Mouse (Mus musculus): ENCODE data around the gene Tmem170b. TPM values are rescaled to one million over a fixed set of nuclear protein-coding genes. Genes with fewer than 3 reads are reported as not detected.
A peak's percentile ranks its signal among the peaks of the same experiment; 100 is the strongest.

Tmem170b gene
- polyA plus RNA-seq (2012; rRNA removed) (1.2 and 1.5 TPM in 2 replicates), polyA plus RNA-seq (2014; fragmentation: Nextera tagmentation; extraction: Ambion mirVana) (5.6 and 6.0 TPM in 2 replicates)

DNA sequence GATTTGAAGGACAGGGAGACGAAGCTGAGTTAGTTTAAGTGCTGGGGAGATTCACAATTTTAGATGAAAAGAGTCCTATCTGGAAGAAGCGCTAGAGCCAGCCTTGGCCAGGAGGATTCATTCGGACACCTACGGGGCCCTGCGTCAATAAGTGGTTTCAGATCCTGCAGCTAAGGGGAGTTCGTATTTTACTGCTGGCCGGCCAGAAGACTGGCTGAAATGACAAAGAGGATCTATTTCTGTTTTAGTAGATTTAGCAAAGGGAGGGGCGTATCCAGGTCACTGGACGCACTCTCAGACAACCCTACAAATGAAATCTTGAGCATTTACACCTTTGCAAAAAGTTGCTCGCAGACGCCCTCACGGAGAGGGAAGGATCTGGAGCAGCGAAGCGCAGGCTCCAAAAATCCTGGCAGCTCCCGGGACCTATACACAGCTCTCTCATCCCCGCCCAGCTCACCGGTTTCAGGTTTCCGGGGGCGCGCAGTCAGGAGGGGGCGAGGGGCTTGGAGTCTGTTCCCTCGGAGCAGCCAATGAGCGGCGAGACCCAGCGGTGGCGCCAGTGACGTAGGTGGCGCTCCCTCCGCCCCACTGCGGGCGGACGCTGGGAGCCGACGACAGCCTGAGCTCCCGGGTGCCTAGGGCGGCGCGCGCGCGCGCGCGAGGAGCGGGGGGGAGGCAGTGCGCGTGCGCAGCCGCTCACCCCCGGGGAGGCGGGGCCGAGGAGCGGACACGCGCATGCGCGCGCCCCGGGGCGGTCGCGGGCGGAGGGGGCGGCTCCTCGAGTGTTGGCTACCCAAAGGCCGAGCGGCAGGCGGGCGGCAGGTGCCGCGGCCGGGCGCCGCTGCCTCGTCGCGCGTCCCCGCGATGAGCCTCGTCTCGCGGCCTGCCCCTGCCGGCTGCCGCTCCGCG is at the start of gene Tmem170b:
Gene Tmem170b (plus strand): TSS at position 809 of the 912 bp plus-strand sequence.
- peak within 1 kb of the TSS; percentile 81 to 99 for H3K4me3 ChIP-seq (ENCODE audit: insufficient read depth in 1 of 2, low read depth in 2 of 2, low read length in 2 of 2)
- TF ChIP-seq CTCF (IDR thresholded peaks at IDR 0.05; ENCODE audit: low read depth) (no peak), EP300 (IDR thresholded peaks at IDR 0.05; ENCODE audit: low read depth) (no peak)
- peak within 1 kb of the TSS; percentile 88 for H3K9ac ChIP-seq (replicated peaks)
- DNase-seq (ENCODE audit: low read depth in 3 of 3, low spot score in 3 of 3) (peak; percentile 86 to 87 (median 86)), ATAC-seq (ENCODE audit: insufficient read depth) (peak; percentile 95)
- H3K4me2 ChIP-seq (ENCODE audit: low read depth), result peak within 1 kb of the TSS; percentile 82
- no peaks in the 10 kb centered on the region for H3K9me3 ChIP-seq (ENCODE audit: control insufficient read depth, low read length)
- under 1% methylated on average over 49 of the region's 87 CpGs for WGBS (ENCODE audit: insufficient replicate concordance)
- H3K27ac ChIP-seq, result peak within 1 kb of the TSS; percentile 53
- peaks cover 10 to 13% of the 10 kb centered on the region in 2 experiments for H3K4me1 ChIP-seq (replicated peaks; ENCODE audit: control insufficient read depth in 2 of 2, insufficient read depth in 2 of 2, low read length in 1 of 2)
- H3K27me3 ChIP-seq (ENCODE audit: control insufficient read depth, insufficient read depth, low read length), result no peaks in the 10 kb centered on the region
- H3K36me3 ChIP-seq (replicated peaks; ENCODE audit: control insufficient read depth, insufficient read depth, low read depth), result no peaks in the 10 kb centered on the region

DNA sequence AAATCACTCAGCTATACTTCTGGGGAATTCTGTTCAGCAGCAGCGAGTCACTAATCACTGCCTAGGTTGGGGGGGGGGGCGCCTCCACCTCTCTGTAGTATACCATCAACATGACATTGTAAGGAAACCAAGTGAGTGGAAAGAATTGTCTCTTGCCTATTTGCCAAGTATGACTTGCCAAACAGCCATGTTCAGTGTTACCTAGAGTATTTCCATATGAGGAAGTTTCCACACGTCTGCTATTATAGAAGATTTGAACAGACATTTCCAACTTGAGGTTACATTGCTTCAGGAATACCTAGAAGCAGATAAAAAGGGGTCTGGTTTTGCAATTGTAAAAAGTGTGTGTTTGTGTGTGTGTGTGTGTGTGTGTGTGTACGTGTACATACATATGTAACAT is 44.7 kb upstream of the Tmem170b start:
- Histone ChIP-seq H3K9ac (replicated peaks) (no peak overlapping the region), H3K4me3 (ENCODE audit: insufficient read depth in 1 of 2, low read depth in 2 of 2, low read length in 2 of 2) (no peak overlapping the region), H3K27ac (no peak overlapping the region), H3K9me3 (ENCODE audit: control insufficient read depth, low read length) (no peaks in the 10 kb centered on the region), H3K27me3 (ENCODE audit: control insufficient read depth, insufficient read depth, low read length) (no peaks in the 10 kb centered on the region), H3K4me1 (replicated peaks; ENCODE audit: control insufficient read depth in 2 of 2, insufficient read depth in 2 of 2, low read length in 1 of 2) (no peaks in the 10 kb centered on the region), H3K36me3 (replicated peaks; ENCODE audit: control insufficient read depth, insufficient read depth, low read depth) (no peaks in the 10 kb centered on the region), H3K4me2 (ENCODE audit: low read depth) (no peak overlapping the region)
- no peak for ATAC-seq (ENCODE audit: insufficient read depth)
- DNase-seq (ENCODE audit: low read depth in 3 of 3, low spot score in 3 of 3), result no peak
- 62% methylated on average over 4 of the region's 4 CpGs for WGBS (ENCODE audit: insufficient replicate concordance)
- no peak for TF ChIP-seq EP300 (IDR thresholded peaks at IDR 0.05; ENCODE audit: low read depth)
- TF ChIP-seq CTCF (IDR thresholded peaks at IDR 0.05; ENCODE audit: low read depth), result no peak

- no peaks in the 10 kb centered on the region for H3K36me3 ChIP-seq (replicated peaks; ENCODE audit: control insufficient read depth, insufficient read depth, low read depth)
- no peak overlapping the region for H3K9ac ChIP-seq (replicated peaks)
- 60% methylated on average over 3 of the region's 3 CpGs for WGBS (ENCODE audit: insufficient replicate concordance)
- H3K4me3 ChIP-seq (ENCODE audit: insufficient read depth in 1 of 2, low read depth in 2 of 2, low read length in 2 of 2), result no peak overlapping the region
- ATAC-seq (ENCODE audit: insufficient read depth) (no peak), DNase-seq (ENCODE audit: low read depth in 3 of 3, low spot score in 3 of 3) (no peak)
- no peaks in the 10 kb centered on the region for H3K9me3 ChIP-seq (ENCODE audit: control insufficient read depth, low read length)
- H3K27me3 ChIP-seq (ENCODE audit: control insufficient read depth, insufficient read depth, low read length), result no peaks in the 10 kb centered on the region
- TF ChIP-seq CTCF (IDR thresholded peaks at IDR 0.05; ENCODE audit: low read depth) (no peak), EP300 (IDR thresholded peaks at IDR 0.05; ENCODE audit: low read depth) (no peak)
- H3K4me2 ChIP-seq (ENCODE audit: low read depth), result no peak overlapping the region
- no peaks in the 10 kb centered on the region for H3K4me1 ChIP-seq (replicated peaks; ENCODE audit: control insufficient read depth in 2 of 2, insufficient read depth in 2 of 2, low read length in 1 of 2)
- no peak overlapping the region for H3K27ac ChIP-seq
Observed at GRCm38 (mm10) chr13:41568421-41568820, 37.3 kb upstream of the Tmem170b start.

- Histone ChIP-seq H3K4me1 (replicated peaks; ENCODE audit: control insufficient read depth in 2 of 2, insufficient read depth in 2 of 2, low read length in 1 of 2) (no peaks in the 10 kb centered on the region), H3K4me2 (ENCODE audit: low read depth) (no peak overlapping the region), H3K36me3 (replicated peaks; ENCODE audit: control insufficient read depth, insufficient read depth, low read depth) (no peaks in the 10 kb centered on the region), H3K9ac (replicated peaks) (no peak overlapping the region), H3K9me3 (ENCODE audit: control insufficient read depth, low read length) (no peaks in the 10 kb centered on the region), H3K27me3 (ENCODE audit: control insufficient read depth, insufficient read depth, low read length) (no peaks in the 10 kb centered on the region), H3K4me3 (ENCODE audit: insufficient read depth in 1 of 2, low read depth in 2 of 2, low read length in 2 of 2) (no peak overlapping the region), H3K27ac (no peak overlapping the region)
- ATAC-seq (ENCODE audit: insufficient read depth), result no peak
- WGBS (ENCODE audit: insufficient replicate concordance), result 71% methylated on average over 8 of the region's 8 CpGs
- TF ChIP-seq CTCF (IDR thresholded peaks at IDR 0.05; ENCODE audit: low read depth), result no peak
- TF ChIP-seq EP300 (IDR thresholded peaks at IDR 0.05; ENCODE audit: low read depth), result no peak
- DNase-seq (ENCODE audit: low read depth in 3 of 3, low spot score in 3 of 3), result no peak
Observed at GRCm38 (mm10) chr13:41568926-41569325, 36.8 kb upstream of the Tmem170b start.

DNA sequence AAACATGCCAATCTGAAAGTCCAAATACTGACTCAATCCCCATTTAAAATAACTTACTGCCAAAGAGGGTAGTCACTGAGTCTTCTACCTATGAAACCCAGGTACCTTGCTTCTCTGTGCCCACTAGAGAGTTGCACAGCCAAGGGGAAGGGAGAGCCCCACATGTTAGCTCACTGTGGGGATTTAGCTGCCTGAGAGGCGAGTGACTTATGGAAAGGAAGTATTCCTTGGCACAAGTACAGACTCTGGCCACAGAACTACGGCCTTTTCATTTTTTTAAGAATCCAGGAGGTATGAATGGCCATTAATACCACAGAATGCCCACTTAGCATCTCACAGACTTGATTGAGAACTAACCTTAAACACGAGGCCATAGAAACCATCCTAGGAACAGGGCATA is 35.9 kb upstream of the Tmem170b start:
- no peak overlapping the region for H3K4me2 ChIP-seq (ENCODE audit: low read depth)
- 45% methylated on average over 3 of the region's 3 CpGs for WGBS (ENCODE audit: insufficient replicate concordance)
- no peak for DNase-seq (ENCODE audit: low read depth in 3 of 3, low spot score in 3 of 3)
- no peaks in the 10 kb centered on the region for H3K36me3 ChIP-seq (replicated peaks; ENCODE audit: control insufficient read depth, insufficient read depth, low read depth)
- no peak overlapping the region for H3K27ac ChIP-seq
- no peak overlapping the region for H3K9ac ChIP-seq (replicated peaks)
- ATAC-seq (ENCODE audit: insufficient read depth), result no peak
- no peaks in the 10 kb centered on the region for H3K27me3 ChIP-seq (ENCODE audit: control insufficient read depth, insufficient read depth, low read length)
- H3K9me3 ChIP-seq (ENCODE audit: control insufficient read depth, low read length), result no peaks in the 10 kb centered on the region
- TF ChIP-seq CTCF (IDR thresholded peaks at IDR 0.05; ENCODE audit: low read depth) (no peak), EP300 (IDR thresholded peaks at IDR 0.05; ENCODE audit: low read depth) (no peak)
- no peaks in the 10 kb centered on the region for H3K4me1 ChIP-seq (replicated peaks; ENCODE audit: control insufficient read depth in 2 of 2, insufficient read depth in 2 of 2, low read length in 1 of 2)
- no peak overlapping the region for H3K4me3 ChIP-seq (ENCODE audit: insufficient read depth in 1 of 2, low read depth in 2 of 2, low read length in 2 of 2)
